Mouse (Mus musculus) cortical plate, adult 2 months (tissue): ENCODE measurements around the gene Polr2c.

Experiments used
- CTCF ChIP-seq: fragments of 200-500 bp; IDR thresholded peaks from 2 replicates; pipeline ENCODE4 v1.5.1; 2011; ENCODE audit warnings: mild to moderate bottlenecking, control low read depth, low read length; ENCODE audit not compliant: insufficient read depth; ENCODE audit errors: extremely low read depth
- POLR2A ChIP-seq: fragments of 200-500 bp; IDR thresholded peaks from 2 replicates; pipeline ENCODE4 v1.6.1; 2011; ENCODE audit warnings: mild to moderate bottlenecking, low read length, control low read depth; ENCODE audit not compliant: insufficient read depth; ENCODE audit errors: extremely low read depth

DNA sequence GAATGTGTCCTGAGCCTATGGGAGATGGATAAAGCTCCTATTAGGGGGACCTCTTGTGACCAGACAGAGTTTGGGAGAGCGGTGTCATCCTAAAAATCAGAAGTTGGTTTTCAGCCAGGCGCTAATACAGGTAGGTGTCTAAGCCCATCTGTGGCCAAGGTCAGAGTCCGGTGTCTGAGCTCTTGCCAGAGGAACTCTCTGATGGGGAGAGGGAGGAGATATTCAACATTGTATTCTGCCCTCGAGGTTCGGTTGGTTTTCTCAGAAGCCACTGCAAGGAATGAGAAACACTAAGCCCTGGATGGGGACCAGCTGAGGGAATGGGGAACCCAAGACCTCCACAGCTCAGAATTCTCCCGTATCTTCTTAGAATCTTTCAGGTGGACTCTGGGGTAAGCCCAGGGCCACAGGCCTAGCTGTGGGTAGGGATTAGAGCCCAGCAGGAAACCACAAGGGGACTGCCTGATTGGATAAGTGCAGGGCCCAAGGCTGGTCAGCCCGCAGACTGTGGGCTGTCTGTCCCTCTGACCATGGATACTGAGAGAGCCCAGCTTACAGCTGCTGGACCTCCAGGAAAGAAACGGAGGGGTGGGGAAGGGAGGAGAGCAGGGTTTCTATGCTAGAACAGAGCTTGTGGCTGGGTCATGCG is 59.2 kb downstream of the Polr2c start:
- TF ChIP-seq CTCF (no peak), POLR2A (no peak)
